Mouse (Mus musculus): ENCODE results near the gene Zfp764.
"Not testable (repeated sequence)": the region's sequence is repeated elsewhere in the genome, so short reads cannot be mapped to it uniquely, and the experiment has no call there.

DNA sequence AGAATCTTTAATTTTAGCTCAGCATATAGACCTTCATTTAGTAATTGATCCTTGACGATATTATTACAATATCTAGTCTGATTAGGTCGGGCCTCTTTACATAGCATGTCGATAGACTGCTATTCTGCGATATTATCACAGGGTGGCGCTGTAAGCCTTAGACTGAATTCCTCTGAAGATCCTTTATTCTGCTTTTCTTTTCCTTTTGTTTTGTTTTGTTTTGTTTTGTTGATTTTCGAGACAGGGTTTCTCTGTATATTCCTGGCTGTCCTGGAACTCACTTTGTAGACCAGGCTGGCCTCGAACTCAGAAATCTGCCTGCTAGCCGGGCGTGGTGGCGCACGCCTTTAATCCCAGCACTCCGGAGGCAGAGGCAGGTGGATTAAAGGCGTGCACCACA, 44.2 kb downstream of the Zfp764 start:
- TF ChIP-seq CTCF (IDR thresholded peaks at IDR 0.05; ENCODE audit: extremely low read depth, insufficient read depth, low read length), result peak; percentile 31; the same call in 1 of the 2 replicates
- not testable (repeated sequence) for TF ChIP-seq POLR2A (IDR thresholded peaks at IDR 0.05; ENCODE audit: extremely low read depth, insufficient read depth, low read length)

Data from cortical plate, adult 2 months (tissue).